Mouse (Mus musculus) lung, adult 10 weeks (tissue): ENCODE measurements around the gene Smim11. TPM values are rescaled to one million over a fixed set of nuclear protein-coding genes. Genes with fewer than 3 reads are reported as not detected.

Source experiments
- polyA plus RNA-seq: library from polyadenylated mRNA; stranded (reverse); fragments of 350-450 nt; fragmentation: Illumina TruSeq; extraction: RNeasy Lipid Tissue Mini Kit (QIAGEN cat#74804); gene quantifications from one replicate; pipeline ENCODE4 v1.2.3, GENCODE M21; 2014; ENCODE audit warnings: low read depth, low replicate concordance; ENCODE audit not compliant: insufficient read depth

The Smim11 gene
- 148 TPM for polyA plus RNA-seq

DNA sequence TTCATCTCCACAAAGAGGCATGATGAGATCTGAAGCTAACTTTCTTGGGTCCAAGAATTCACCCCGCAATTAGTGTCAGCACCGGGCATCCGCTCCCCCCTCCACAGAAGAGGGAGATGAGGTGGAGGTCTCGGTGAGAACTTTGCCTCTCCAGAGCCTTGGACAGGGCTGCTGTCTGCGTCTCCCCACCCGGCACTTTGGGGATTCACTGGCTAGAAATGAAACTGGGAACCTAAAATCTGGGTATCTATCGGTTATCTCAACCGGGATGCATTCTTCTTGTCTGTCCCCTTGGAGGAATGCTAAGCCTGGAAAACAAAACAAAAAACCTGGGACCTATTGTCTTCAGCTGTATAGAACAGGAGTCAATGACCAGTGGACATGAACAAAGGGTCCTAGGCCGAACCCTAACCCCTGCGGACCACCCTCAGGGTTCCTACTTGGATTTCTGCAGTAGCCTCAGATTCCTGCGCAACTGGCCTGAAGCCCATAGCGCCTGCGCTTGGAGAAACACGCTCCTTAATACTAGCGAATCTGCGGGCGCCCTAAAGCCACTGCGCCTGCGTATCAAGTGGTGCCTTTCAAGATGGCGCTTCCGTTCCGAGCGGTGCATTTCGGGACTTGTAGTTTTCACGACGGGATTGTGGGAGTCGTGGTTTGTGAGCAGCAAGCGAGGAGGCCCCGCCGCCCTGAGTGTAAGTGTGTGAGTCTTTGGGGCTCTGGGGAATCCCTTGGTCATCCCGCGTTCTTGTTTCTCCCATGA, at the start of gene Smim11:
TSS of gene Smim11 (plus strand) at position 638 of the 763 bp plus-strand sequence.

DNA sequence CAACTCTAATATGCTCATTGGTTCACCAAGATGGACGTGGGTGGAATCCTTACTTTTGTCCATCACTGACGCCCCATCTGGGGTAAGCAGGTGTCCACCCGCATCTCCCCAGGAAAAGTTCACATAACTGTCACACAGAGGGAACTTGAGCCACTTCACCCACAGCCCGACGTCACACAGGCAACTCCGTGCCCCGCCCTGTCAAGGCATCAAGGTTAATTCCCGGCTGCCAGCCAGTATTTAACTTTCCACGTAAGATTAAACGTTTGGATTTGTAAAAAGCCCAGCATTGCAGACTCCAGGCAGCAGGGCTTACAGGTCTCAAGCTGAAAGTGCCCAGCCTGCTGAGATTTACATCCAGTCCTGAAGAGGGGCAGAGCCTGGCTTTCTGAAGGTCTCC, 9.0 kb upstream of the Smim11 start, which contains the start of gene Kcne2:
TSS of gene Kcne2 (plus strand) at position 289 of the 400 bp plus-strand sequence.

DNA sequence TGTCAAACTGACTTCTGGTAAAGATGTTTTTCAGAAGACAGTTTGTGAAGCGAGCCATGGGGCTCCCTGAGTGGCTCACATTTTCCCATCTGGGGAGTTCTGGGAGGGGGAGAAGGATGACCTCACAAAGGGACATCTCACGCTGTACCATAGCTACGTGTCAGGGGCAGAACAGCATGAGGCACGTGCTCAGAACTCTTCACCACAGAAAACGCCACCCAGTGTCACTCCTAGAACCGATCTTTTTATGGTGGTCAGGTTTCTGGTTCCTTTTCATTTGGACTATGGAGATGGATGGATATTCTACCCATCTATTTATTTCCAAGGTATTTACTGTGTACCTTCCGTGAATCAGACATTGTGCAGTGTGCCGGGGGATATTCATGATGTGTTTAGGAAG, 20.3 kb downstream of the Smim11 start, which contains the start of gene Fam243:
TSS of gene Fam243 (minus strand) at position 101 of the 400 bp plus-strand sequence.

DNA sequence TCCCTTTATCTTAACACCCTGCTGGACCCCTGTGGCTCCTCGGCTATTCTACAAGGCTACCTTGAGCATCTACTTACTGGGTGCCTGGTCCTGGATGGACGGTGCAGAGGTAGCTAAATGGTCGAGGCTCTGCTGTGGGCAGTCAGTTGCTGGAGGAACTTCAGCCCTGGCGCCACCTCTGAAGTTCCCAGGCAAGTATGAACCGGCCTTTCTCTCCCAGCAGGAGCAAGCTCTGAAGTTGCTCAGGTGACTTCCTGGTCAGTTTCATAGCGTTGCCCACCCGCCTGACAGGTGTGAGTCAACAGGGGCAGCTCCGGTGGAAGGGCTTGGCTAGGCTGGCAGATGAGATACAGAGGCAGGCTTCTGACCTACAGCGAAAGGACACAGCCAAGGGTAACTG, 58.1 kb downstream of the Smim11 start, which contains the start of gene Kcne1:
TSS of gene Kcne1 (minus strand) at position 240 of the 400 bp plus-strand sequence.

Other genes starting within 250 kb of the Smim11 start
- gene Mrps6, start 243.0 kb upstream of the Smim11 start, polyA plus RNA-seq: 41.8 TPM
- gene Gm49711, start 243.0 kb upstream of the Smim11 start, polyA plus RNA-seq: not detected
- gene Slc5a3, start 243.0 kb upstream of the Smim11 start, polyA plus RNA-seq: 1.5 TPM
- gene Kcne2, start 8.9 kb upstream of the Smim11 start, polyA plus RNA-seq: 27.3 TPM
- gene Fam243, start 20.2 kb downstream of the Smim11 start, polyA plus RNA-seq: not detected
- gene Kcne1, start 58.2 kb downstream of the Smim11 start, polyA plus RNA-seq: not detected
- gene Rcan1, start 169.6 kb downstream of the Smim11 start, polyA plus RNA-seq: 24.8 TPM
- gene Clic6, start 184.4 kb downstream of the Smim11 start, polyA plus RNA-seq: 11.8 TPM